Mouse (Mus musculus) liver, postnatal 0 days (tissue): ENCODE results near the gene Aurkb.

Experiments
- CTCF ChIP-seq: sonication (generic); IDR thresholded peaks from 2 replicates; pipeline ENCODE4 v1.5.1; 2016; ENCODE audit warnings: antibody characterized with exemption, low read depth
- EP300 ChIP-seq: IDR thresholded peaks from 2 replicates; pipeline ENCODE4 v1.6.1; 2016; ENCODE audit warnings: antibody characterized with exemption, low read depth, mild to moderate bottlenecking

DNA sequence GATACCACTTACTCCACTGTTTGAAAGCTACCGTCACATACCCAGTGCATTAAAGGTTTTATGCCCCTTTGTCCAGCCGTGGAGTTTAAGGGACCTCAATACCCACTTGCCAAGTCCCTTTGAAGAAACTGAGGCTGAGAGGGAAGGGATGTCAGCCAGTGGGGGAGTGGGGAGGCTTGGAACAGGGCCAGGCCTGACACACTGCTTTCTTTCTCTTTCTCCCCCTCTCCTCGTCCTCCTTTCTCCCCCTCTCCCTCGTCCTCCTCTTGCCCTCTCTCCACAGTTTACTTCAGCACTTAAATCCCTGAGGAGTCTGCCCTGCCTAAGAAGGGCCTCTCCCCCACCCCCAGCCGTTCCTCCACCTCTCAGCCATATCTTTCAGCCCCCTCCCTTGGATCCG is 44.9 kb downstream of the Aurkb start:
- TF ChIP-seq CTCF, result no peak
- no peak for TF ChIP-seq EP300
